In the genomic region with DNA sequence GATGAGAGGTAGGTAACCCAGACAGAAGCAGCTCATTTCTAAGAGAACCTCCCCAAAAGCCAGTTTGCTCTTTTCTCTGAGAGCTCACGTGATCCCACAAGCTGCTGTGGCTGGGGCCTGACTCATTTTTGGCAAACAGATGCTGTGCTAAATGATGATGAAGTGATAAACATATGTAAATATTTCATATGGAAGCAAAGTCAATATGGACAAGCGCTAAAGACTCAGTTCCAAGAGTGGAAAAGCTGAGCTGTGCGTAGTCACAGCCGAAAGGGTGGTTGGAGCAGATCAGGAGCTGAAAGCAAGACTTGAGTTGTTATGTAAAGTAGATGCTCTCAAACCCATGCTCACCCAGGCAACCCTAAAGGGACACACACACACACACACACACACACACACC, we compare ENCODE assay signal across 26 mouse cellular contexts.
A peak's percentile ranks its signal among the peaks of the same experiment; 100 is the strongest.
DNase-seq lines count a peak whose midpoint lies in the region; ATAC-seq and TF ChIP-seq lines count a peak whose summit lies in the region.
"Had no signal": no experiment of that assay in that cellular context is flagged by ENCODE, and none has a peak within 500 bp of the region (broad histone marks: within the 10 kb centered on the region; RNA-seq: fewer than 3 reads in every experiment).

No protein-coding gene starts in this region.

- TF ChIP-seq CTCF in lung, embryonic 14.5 days (IDR thresholded peaks at IDR 0.05; ENCODE audit: low read depth): no peak
- no peak for TF ChIP-seq CTCF in lung, adult 2 months (IDR thresholded peaks at IDR 0.05; ENCODE audit: insufficient read depth, low read length)

- DNase-seq in forebrain, embryonic 14.5 days (ENCODE audit: low spot score): peak; percentile 30
- peak; percentile 74 for DNase-seq in lung, embryonic 14.5 days
- DNase-seq in lung, adult 2 months: no peak
- DNase-seq in right cerebral cortex, adult 2 months (ENCODE audit: low spot score in 2 of 2): peak; percentile 8 to 14
- DNase-seq in right cerebral cortex, postnatal 36 days (ENCODE audit: low spot score in 2 of 2): no peak
- no peak for DNase-seq in thymus, postnatal 10 days (ENCODE audit: low spot score in 2 of 2)
- DNase-seq: adrenal gland, postnatal 10 days; cerebellum, adult 11-12 months; cerebellum, adult 9-11 months; embryo, embryonic 11 days; heart, adult 2 months; kidney, adult 9 months; kidney, postnatal 10 days; thymus, postnatal 14 days had no signal

- ATAC-seq in forebrain, embryonic 14.5 days: no peak
- ATAC-seq in forebrain, embryonic 12.5 days (ENCODE audit: low FRiP score): no peak
- peak; percentile 65; the same call in 1 of the 2 replicates for ATAC-seq in lung, embryonic 14.5 days (ENCODE audit: insufficient read depth)
- ATAC-seq: intestine, postnatal 0 days; midbrain, embryonic 13.5 days had no signal

- no peak overlapping the region for H3K27ac ChIP-seq in forebrain, embryonic 14.5 days (ENCODE audit: low read depth, low read length)
- H3K27ac ChIP-seq in forebrain, embryonic 12.5 days: no peak overlapping the region
- H3K27ac ChIP-seq in lung, embryonic 14.5 days (ENCODE audit: low read depth): no peak overlapping the region
- H3K27ac ChIP-seq: embryonic facial prominence, embryonic 12.5 days; heart, adult 2 months; hindbrain, embryonic 14.5 days; left cerebral cortex, adult 2 months; limb, embryonic 13.5 days; macrophage; midbrain, embryonic 13.5 days; neural tube, embryonic 13.5 days had no signal

- 82% methylated on average over 4 of the region's 4 CpGs for WGBS in forebrain, embryonic 14.5 days
- WGBS in forebrain, embryonic 12.5 days: 93% methylated on average over 4 of the region's 4 CpGs
- WGBS in lung, embryonic 14.5 days: 49% methylated on average over 4 of the region's 4 CpGs
- WGBS in lung, adult 2 months: 85% methylated on average over 4 of the region's 4 CpGs

- H3K4me2 ChIP-seq in forebrain, embryonic 14.5 days (ENCODE audit: low read length): no peak overlapping the region
- H3K4me2 ChIP-seq in forebrain, embryonic 12.5 days: no peak overlapping the region
- no peak overlapping the region for H3K4me2 ChIP-seq in lung, embryonic 14.5 days
- H3K4me2 ChIP-seq: embryonic facial prominence, embryonic 12.5 days; heart, embryonic 12.5 days; hindbrain, embryonic 14.5 days; limb, embryonic 13.5 days; liver, embryonic 11.5 days; midbrain, embryonic 13.5 days; neural tube, embryonic 13.5 days had no signal

- TF ChIP-seq POLR2A in lung, adult 2 months (IDR thresholded peaks at IDR 0.05; ENCODE audit: borderline replicate concordance, extremely low read depth, low read depth, low read length): no peak

- H3K36me3 ChIP-seq in forebrain, embryonic 14.5 days (ENCODE audit: control insufficient read depth, insufficient read depth, low read length): no peaks in the 10 kb centered on the region
- no peaks in the 10 kb centered on the region for H3K36me3 ChIP-seq in forebrain, embryonic 12.5 days (replicated peaks)
- H3K36me3 ChIP-seq in lung, embryonic 14.5 days (ENCODE audit: insufficient read depth): no peaks in the 10 kb centered on the region
- H3K36me3 ChIP-seq: embryonic facial prominence, embryonic 12.5 days; heart, embryonic 12.5 days; limb, embryonic 13.5 days; midbrain, embryonic 13.5 days; neural tube, embryonic 13.5 days had no signal

- no peaks in the 10 kb centered on the region for H3K9me3 ChIP-seq in forebrain, embryonic 14.5 days (replicated peaks; ENCODE audit: control insufficient read depth, low read length)
- peaks cover 5% of the 10 kb centered on the region; the same call in 1 of the 2 replicates for H3K9me3 ChIP-seq in forebrain, embryonic 12.5 days
- H3K9me3 ChIP-seq in lung, embryonic 14.5 days (ENCODE audit: low read depth, low read length): no peaks in the 10 kb centered on the region
- H3K9me3 ChIP-seq: embryonic facial prominence, embryonic 12.5 days; heart, embryonic 12.5 days; midbrain, embryonic 13.5 days; neural tube, embryonic 13.5 days had no signal

- H3K4me1 ChIP-seq in forebrain, embryonic 14.5 days (ENCODE audit: control insufficient read depth, insufficient read depth, low read length): no peaks in the 10 kb centered on the region
- no peaks in the 10 kb centered on the region for H3K4me1 ChIP-seq in forebrain, embryonic 12.5 days
- no peaks in the 10 kb centered on the region for H3K4me1 ChIP-seq in lung, embryonic 14.5 days (ENCODE audit: insufficient read depth)
- H3K4me1 ChIP-seq in lung, adult 2 months (ENCODE audit: control insufficient read depth, insufficient read depth, low read length): no peaks in the 10 kb centered on the region
- H3K4me1 ChIP-seq: embryonic facial prominence, embryonic 12.5 days; heart, embryonic 12.5 days; limb, embryonic 13.5 days; midbrain, embryonic 13.5 days; neural tube, embryonic 13.5 days had no signal

- H3K27me3 ChIP-seq in forebrain, embryonic 14.5 days (replicated peaks; ENCODE audit: control insufficient read depth, insufficient read depth, low read length): no peaks in the 10 kb centered on the region
- no peaks in the 10 kb centered on the region for H3K27me3 ChIP-seq in forebrain, embryonic 12.5 days
- no peaks in the 10 kb centered on the region for H3K27me3 ChIP-seq in lung, embryonic 14.5 days (ENCODE audit: insufficient read depth, low read length)
- H3K27me3 ChIP-seq: CH12.LX; embryonic facial prominence, embryonic 12.5 days; heart, embryonic 12.5 days; limb, embryonic 13.5 days; midbrain, embryonic 13.5 days; neural tube, embryonic 13.5 days had no signal

- no peak overlapping the region for H3K9ac ChIP-seq in forebrain, embryonic 14.5 days (ENCODE audit: low read length)
- H3K9ac ChIP-seq in forebrain, embryonic 12.5 days: no peak overlapping the region
- H3K9ac ChIP-seq in lung, embryonic 14.5 days: no peak overlapping the region
- H3K9ac ChIP-seq: embryonic facial prominence, embryonic 12.5 days; heart, embryonic 12.5 days; hindbrain, embryonic 14.5 days; limb, embryonic 13.5 days; midbrain, embryonic 13.5 days; neural tube, embryonic 13.5 days had no signal

- H3K4me3 ChIP-seq in forebrain, embryonic 14.5 days (ENCODE audit: low read depth, low read length): no peak overlapping the region
- no peak overlapping the region for H3K4me3 ChIP-seq in forebrain, embryonic 12.5 days (replicated peaks)
- H3K4me3 ChIP-seq in lung, embryonic 14.5 days (ENCODE audit: low read depth, low read length): no peak overlapping the region
- H3K4me3 ChIP-seq in lung, adult 2 months (replicated peaks; ENCODE audit: extremely low read depth, low read depth, low read length): no peak overlapping the region
- H3K4me3 ChIP-seq: embryonic facial prominence, embryonic 12.5 days; heart, adult 2 months; heart, embryonic 12.5 days; left cerebral cortex, adult 2 months; limb, embryonic 13.5 days; midbrain, embryonic 13.5 days; neural tube, embryonic 13.5 days had no signal

Comparison
In these comparisons a context has a peak if more than half of its experiments do, and no peak if none do; other contexts are left out.
1. DNase-seq: peak in forebrain, embryonic 14.5 days (single experiment), lung, embryonic 14.5 days (single experiment) and right cerebral cortex, adult 2 months (2 of 2); none in lung, adult 2 months (single experiment), right cerebral cortex, postnatal 36 days (0 of 2) and thymus, postnatal 10 days (0 of 2).